Mouse (Mus musculus) cerebellum, adult 2 months (tissue): ENCODE results near the gene Crcp.
"Not testable (repeated sequence)": the region's sequence is repeated elsewhere in the genome, so short reads cannot be mapped to it uniquely, and the experiment has no call there.

Experiments
- CTCF ChIP-seq: fragments of 200-500 bp; IDR thresholded peaks from 2 replicates; pipeline ENCODE4 v1.5.1; 2011; ENCODE audit warnings: low read depth, mild to moderate bottlenecking, control low read depth, low read length, moderate library complexity, borderline replicate concordance; ENCODE audit not compliant: insufficient read depth
- POLR2A ChIP-seq: fragments of 200-500 bp; IDR thresholded peaks from 2 replicates; pipeline ENCODE4 v1.6.1; 2011; ENCODE audit warnings: low read length, control low read depth, borderline replicate concordance; ENCODE audit not compliant: insufficient read depth

- not testable (repeated sequence) for TF ChIP-seq CTCF, POLR2A
Measured at GRCm38 (mm10) chr5:130036300-130036699, 7.2 kb downstream of the Crcp start.
